Mouse (Mus musculus) heart, embryonic 15.5 days (tissue): Measurements from ENCODE around the gene Shank1. TPM values are rescaled to one million over a fixed set of nuclear protein-coding genes. Genes with fewer than 3 reads are reported as not detected.
A peak's percentile ranks its signal among the peaks of the same experiment; 100 is the strongest.

Experiments
- ATAC-seq: fragments of 200-750 bp; cut with Nextera tagmentation; replicated peaks from 2 replicates; pipeline ENCODE4 v1.8.0; 2017; ENCODE audit warnings: low read depth, moderate TSS enrichment; ENCODE audit not compliant: insufficient number of reproducible peaks, insufficient read depth, low FRiP score
- H3K27ac ChIP-seq: fragments of 300-500 bp; sonication (generic); 2 replicates; pipeline ENCODE4 v1.5.1; 2015; ENCODE audit warnings: mild to moderate bottlenecking, inconsistent platforms
- H3K27me3 ChIP-seq: fragments of 300-500 bp; sonication (generic); 2 replicates; pipeline ENCODE4 v1.6.1; 2015; ENCODE audit warnings: inconsistent platforms
- H3K36me3 ChIP-seq: fragments of 300-500 bp; sonication (generic); 2 replicates; pipeline ENCODE4 v1.6.1; 2015; ENCODE audit warnings: mild to moderate bottlenecking, inconsistent platforms
- H3K4me1 ChIP-seq: fragments of 300-500 bp; sonication (generic); replicated peaks from 2 replicates; pipeline ENCODE4 v1.6.1; 2015; ENCODE audit warnings: inconsistent platforms
- H3K4me2 ChIP-seq: fragments of 300-500 bp; sonication (generic); 2 replicates; pipeline ENCODE4 v1.6.1; 2015; ENCODE audit warnings: inconsistent platforms, mild to moderate bottlenecking, moderate library complexity
- H3K4me3 ChIP-seq: fragments of 300-500 bp; sonication (generic); 2 replicates; pipeline ENCODE4 v1.5.1; 2015; ENCODE audit warnings: mild to moderate bottlenecking, inconsistent platforms
- H3K9ac ChIP-seq: fragments of 300-500 bp; sonication (generic); 2 replicates; pipeline ENCODE4 v1.6.1; 2015; ENCODE audit warnings: mild to moderate bottlenecking, inconsistent platforms
- H3K9me3 ChIP-seq: fragments of 300-500 bp; sonication (generic); replicated peaks from 2 replicates; pipeline ENCODE4 v1.6.1; 2016; ENCODE audit warnings: inconsistent platforms
- WGBS: fragments of 180-500 bp; shearing (Covaris S2); methylation state at CpG from one replicate; pipeline ENCODE4 v1.1.7; 2015; ENCODE audit warnings: mixed read lengths; 5-methylcytosine and 5-hydroxymethylcytosine counted together
- polyA plus RNA-seq: library from polyadenylated mRNA; unstranded; fragments of >200 nt; fragmentation: Nextera tagmentation; extraction: Ambion mirVana; gene quantifications from 2 replicates; pipeline ENCODE4 v1.2.1, GENCODE M21; 2015

The Shank1 gene
- polyA plus RNA-seq, 1 experiment from 2014 or later: 0.58 TPM

DNA sequence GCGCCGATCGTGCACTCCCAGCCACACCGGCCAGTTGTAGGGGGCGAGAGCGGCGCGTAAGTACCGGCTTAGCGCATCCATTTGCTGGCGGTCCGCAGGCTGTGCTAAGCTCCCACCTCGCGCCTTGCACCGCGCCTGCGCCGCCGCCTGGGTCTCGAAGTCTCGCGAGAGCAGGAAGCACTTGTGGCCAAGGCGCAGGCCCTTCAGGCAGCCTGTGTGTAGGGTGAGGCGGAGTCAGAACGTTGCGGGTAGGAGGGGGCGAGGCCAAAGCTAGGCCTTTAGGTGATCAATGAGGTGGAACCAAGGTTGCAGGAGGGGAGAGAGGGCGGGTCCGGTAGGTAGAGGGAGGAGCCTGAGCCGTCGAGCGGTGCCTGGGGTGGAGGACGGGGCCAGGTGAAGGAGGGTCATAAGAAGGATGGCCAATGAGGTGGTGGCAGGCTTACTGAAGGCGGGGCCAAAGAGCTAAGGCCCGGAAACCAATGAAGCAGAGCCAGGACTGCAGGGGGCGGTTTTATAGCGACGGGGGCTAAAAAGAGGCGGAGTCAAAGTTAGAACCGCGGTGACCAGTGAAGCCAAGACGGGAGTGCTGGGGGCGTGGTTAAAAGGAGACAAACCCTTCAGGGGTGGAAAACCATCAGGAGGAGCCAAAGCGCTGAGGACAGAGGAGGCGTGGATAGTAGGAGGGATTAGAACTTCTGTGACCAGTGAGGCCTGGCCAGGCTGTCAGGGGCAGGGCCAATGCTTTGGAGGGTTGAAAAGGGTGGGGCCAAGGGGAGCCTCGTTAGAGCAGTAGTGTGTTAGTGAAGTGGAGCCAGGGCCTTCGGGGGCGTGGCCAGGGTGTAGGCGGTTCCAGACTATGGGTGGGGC lies 5.0 kb upstream of the Shank1 start:
- no peaks in the 10 kb centered on the region for H3K36me3 ChIP-seq
- no peaks in the 10 kb centered on the region for H3K9me3 ChIP-seq
- peaks cover 9% of the 10 kb centered on the region; the same call in 1 of the 2 replicates for H3K4me1 ChIP-seq
- H3K4me3 ChIP-seq: peak overlapping the region; percentile 61
- peaks cover 22% of the 10 kb centered on the region for H3K27me3 ChIP-seq
- peak; percentile 91 for ATAC-seq
- whole genome bisulfite sequencing: under 1% methylated on average over 49 of the region's 49 CpGs
- H3K27ac ChIP-seq: peak overlapping the region; percentile 81
- H3K9ac ChIP-seq: peak overlapping the region; percentile 75
- peak overlapping the region; percentile 77 for H3K4me2 ChIP-seq

DNA sequence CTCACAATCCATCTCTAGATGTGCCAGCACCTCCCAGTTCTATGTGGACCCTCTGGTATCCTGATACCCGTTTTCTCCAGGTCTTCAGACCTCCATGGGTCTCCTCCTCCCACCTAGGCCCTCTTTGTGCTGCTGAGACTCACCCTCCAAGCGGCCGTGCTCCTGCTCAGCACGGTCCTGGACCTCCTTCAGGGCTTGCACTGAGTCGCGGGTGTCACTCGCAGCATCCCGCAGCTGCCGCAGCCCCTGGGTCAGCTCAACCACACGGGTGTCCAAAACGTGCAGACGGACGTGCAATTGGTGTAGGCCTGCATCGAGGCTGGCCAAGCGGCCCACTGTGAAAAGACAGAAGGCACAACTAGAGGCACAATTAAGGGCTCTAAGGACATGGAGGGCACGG lies 4.4 kb upstream of the Shank1 start:
- peak overlapping the region; percentile 77 for H3K4me2 ChIP-seq
- peak overlapping the region; percentile 26; the same call in 1 of the 2 replicates for H3K27ac ChIP-seq
- no peaks in the 10 kb centered on the region for H3K36me3 ChIP-seq
- 14% methylated on average over 16 of the region's 16 CpGs for WGBS
- H3K9ac ChIP-seq: no peak overlapping the region
- no peaks in the 10 kb centered on the region for H3K9me3 ChIP-seq
- ATAC-seq: no peak
- H3K4me1 ChIP-seq: peaks cover 16% of the 10 kb centered on the region
- peak overlapping the region; percentile 61 for H3K4me3 ChIP-seq
- peaks cover 28% of the 10 kb centered on the region for H3K27me3 ChIP-seq

DNA sequence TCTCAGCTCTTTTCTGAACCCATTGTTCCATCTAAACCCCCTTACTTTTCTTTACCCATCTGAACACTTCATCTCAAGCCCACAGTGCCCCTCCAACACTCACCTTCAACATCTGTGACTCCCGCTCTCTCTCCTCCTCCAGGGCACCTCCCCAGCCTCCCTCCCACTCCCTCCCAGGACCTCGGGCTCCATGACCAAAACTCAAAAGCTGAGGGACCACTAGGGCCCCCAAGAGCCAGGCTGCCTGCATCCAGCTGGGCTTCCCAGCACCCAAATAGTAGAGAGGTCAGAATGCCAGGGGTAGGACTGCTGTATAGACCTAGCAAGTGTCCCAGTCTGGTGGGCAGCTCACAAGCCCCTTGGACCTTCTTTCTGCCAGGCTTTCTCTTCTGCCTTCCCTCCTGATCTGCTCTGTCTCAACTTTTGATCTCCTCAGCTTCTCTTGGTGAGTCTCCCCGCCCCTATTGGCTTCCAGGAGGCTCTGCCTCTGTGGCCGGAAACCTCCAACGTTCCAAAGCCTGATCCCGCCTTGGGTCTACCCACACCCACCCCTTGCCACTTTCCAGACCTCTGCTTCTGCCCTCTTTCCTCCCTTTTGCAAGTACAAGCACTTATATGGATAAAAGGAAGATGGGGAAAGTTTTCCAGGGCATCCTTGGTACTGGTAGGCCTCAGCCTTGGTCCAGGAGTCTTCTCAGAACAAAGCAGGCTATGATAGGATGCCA lies 3.4 kb upstream of the Shank1 start, which contains the start of gene Clec11a:
Gene Clec11a (minus strand): TSS at position 387 of the 725 bp plus-strand sequence.
- Histone ChIP-seq H3K9me3 (no peaks in the 10 kb centered on the region), H3K36me3 (no peaks in the 10 kb centered on the region), H3K4me2 (peak within 1 kb of the TSS; percentile 77), H3K27me3 (peaks cover 38% of the 10 kb centered on the region), H3K4me3 (peak within 1 kb of the TSS; percentile 61), H3K27ac (peak within 1 kb of the TSS; percentile 26; the same call in 1 of the 2 replicates), H3K4me1 (peaks cover 25% of the 10 kb centered on the region), H3K9ac (no peak within 1 kb of the TSS)
- WGBS: 55% methylated on average over 6 of the region's 6 CpGs
- ATAC-seq: no peak

DNA sequence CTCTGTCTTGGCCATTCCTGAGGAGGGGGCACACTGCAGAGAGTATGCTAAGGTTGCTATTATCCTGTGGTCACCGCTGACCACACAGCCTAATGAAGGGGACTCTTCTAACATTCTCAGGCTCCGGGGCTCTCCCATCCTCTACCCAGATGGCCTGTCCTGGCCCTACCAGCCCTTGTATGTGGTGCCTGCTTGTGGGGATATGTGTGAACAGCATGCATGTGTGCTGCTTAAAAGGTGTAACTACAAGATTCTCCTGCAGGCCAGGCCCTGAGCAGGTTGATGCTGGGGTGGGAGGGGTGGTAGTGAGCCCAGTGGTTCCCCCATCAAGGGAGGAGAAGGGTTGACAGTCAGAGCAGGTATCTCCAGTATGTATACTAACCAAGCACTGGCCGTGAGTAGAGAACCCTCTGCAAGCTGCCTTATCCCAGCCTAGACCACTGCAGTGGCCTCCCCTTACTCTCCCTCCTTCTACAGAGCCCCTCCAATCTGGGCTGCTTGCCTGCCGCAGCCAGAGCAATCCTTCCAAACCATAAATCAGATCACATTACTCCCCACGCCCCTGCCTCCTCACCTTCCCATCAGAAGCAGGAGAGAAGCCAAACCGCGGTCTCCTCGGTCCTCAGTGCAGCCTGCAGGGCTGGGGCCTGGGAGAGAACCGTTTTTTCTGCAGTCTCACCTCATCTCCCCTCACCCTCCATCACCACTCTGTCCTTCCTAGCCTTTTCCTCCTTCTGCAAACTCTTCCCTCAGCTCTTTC lies 2.6 kb upstream of the Shank1 start:
- Histone ChIP-seq H3K4me3 (no peak overlapping the region), H3K36me3 (no peaks in the 10 kb centered on the region), H3K4me2 (no peak overlapping the region), H3K27ac (no peak overlapping the region), H3K27me3 (peaks cover 45% of the 10 kb centered on the region), H3K9ac (no peak overlapping the region), H3K4me1 (peaks cover 25% of the 10 kb centered on the region), H3K9me3 (no peaks in the 10 kb centered on the region)
- 46% methylated on average over 9 of the region's 9 CpGs for WGBS
- ATAC-seq: no peak

DNA sequence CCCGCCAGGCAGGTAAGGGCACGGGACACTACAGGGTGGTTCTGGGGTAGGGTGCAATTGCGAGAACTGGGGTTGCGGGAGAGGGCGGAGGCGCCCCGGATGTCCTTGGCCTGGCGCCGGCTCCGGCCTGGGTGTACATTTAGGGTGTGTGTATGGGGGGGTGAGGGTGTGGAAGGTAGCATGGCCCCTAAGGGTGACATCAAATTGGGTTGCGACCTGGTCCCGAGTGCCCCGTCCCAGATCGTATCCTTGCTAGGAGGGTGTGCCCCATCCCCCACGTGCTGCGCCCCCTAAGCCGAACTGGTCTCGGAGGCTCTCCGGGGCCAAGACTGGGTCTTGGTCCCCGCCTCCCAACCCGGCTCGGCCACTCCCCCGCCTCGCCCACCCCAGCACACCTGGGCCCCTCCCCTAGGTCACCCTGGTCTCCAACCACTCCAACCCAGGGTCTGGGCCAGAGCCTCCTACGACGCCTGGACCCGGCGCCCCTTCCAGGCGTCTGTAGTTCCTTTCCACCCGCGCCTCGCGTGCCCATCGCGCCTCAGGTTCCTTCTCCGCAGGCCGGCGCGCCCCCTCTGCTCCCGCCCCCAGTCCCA lies 328 bp downstream of the Shank1 start:
- Histone ChIP-seq H3K27me3 (peaks cover 68% of the 10 kb centered on the region), H3K9ac (peak overlapping the region; percentile 53), H3K27ac (no peak overlapping the region), H3K4me2 (peak overlapping the region; percentile 94), H3K4me3 (peak overlapping the region; percentile 52), H3K9me3 (no peaks in the 10 kb centered on the region), H3K4me1 (peaks cover 21% of the 10 kb centered on the region), H3K36me3 (no peaks in the 10 kb centered on the region)
- under 1% methylated on average over 36 of the region's 40 CpGs for WGBS
- peak; percentile 15 for ATAC-seq

DNA sequence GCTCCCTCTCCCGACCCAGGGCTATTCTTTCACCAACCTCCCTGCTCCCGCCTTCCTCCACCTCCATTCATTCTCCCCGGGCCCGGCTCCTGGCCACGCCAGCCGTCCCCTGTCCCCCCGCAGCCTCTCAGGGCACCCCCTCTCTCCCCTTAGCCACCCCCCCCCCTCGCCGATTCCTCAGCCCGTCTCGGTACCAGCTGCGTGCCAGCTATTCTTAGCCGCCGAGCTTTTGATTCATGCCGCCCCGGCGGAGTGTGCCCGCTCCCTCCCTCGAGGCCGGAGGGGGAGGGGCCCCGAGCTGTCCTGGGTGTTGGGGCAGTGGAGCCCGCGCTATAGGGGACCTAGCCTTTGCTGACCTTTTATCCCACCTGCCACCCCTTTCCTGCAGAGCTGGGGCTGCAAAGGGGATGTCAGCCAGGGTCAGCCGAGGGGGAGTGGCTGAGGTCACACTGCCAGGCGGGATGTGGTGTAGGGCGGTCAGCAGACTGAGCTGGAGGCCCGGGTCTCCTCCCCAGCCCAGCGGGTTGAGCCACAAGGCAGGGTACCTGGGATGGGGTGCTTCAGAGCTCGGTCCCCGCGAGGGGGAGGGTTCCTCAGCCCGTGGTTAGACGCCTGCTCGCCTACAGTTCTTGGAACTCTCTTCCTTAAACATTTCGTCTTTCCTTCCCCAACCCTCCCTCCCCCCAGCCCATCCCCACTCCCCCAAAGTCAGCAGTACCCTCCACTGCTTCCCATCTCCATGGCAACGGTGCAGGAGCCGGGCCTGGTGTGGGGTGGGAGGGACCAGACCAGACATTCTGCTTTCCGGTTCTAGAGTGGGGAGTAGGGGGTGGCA lies 1.0 kb downstream of the Shank1 start:
- H3K27me3 ChIP-seq: peaks cover 71% of the 10 kb centered on the region

DNA sequence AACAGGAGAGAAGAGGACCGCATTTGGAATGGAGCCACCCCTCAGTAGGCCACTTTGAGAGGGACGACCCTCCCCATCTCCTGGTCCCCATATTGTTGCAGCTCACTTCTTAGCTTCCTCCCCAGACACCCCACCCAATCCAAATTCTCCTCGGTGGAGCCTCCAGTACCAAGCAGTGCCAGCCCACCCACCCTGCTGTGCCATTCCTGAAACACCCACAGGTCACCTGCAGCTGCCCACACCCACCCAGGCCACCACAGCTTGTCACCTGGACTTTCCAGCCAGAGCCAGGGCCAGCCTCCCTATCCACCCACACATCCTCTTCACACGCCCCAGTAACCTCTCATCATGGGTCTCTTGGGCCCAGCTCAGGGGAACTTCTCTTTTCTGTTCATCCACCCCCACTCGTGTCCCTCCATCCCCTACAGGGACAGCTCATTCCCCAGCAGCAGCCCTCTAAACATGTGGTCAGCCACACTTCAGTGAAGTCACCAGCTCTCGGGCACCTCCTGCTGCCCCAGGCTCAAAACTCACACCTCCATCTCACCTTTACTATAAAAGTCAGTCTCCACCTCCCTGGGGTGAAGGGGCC lies 1.8 kb downstream of the Shank1 start:
- H3K4me1 ChIP-seq: peaks cover 16% of the 10 kb centered on the region
- ATAC-seq: no peak
- H3K9me3 ChIP-seq: no peaks in the 10 kb centered on the region
- no peak overlapping the region for H3K9ac ChIP-seq
- no peak overlapping the region for H3K27ac ChIP-seq
- peak overlapping the region; percentile 94 for H3K4me2 ChIP-seq
- whole genome bisulfite sequencing: 10% methylated on average over 6 of the region's 6 CpGs
- H3K27me3 ChIP-seq: peaks cover 77% of the 10 kb centered on the region
- H3K4me3 ChIP-seq: no peak overlapping the region
- H3K36me3 ChIP-seq: no peaks in the 10 kb centered on the region

More for the DNA sequence above, 1.0 kb downstream of the Shank1 start:
- Histone ChIP-seq H3K4me2 (peak overlapping the region; percentile 94), H3K9ac (peak overlapping the region; percentile 53), H3K36me3 (no peaks in the 10 kb centered on the region), H3K27ac (no peak overlapping the region), H3K4me3 (peak overlapping the region; percentile 52), H3K9me3 (no peaks in the 10 kb centered on the region), H3K4me1 (peaks cover 16% of the 10 kb centered on the region)
- peak; percentile 41 for ATAC-seq
- 4% methylated on average over 38 of the region's 38 CpGs for WGBS

DNA sequence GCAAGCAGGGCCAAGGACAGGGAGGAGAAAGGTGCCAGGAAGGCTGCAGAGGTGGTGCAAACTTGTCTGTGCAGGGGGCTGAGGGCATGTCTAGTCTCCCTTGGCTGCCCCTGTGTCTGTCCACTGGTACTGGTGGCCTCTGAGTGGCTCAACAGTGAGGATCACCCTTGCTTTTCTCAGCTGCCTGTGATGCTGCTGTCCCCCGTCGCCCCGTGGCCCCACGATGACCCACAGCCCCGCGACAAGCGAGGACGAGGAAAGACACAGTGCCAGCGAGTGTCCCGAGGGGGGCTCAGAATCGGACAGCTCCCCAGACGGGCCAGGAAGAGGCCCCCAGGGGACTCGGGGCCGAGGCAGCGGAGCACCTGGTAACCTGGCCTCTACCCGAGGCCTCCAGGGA lies 2.4 kb downstream of the Shank1 start:
- Histone ChIP-seq H3K4me3 (no peak overlapping the region), H3K9me3 (no peaks in the 10 kb centered on the region), H3K4me2 (no peak overlapping the region), H3K27ac (no peak overlapping the region), H3K27me3 (peaks cover 77% of the 10 kb centered on the region), H3K9ac (no peak overlapping the region), H3K36me3 (no peaks in the 10 kb centered on the region), H3K4me1 (peaks cover 16% of the 10 kb centered on the region)
- ATAC-seq: no peak
- 50% methylated on average over 16 of the region's 16 CpGs for WGBS

DNA sequence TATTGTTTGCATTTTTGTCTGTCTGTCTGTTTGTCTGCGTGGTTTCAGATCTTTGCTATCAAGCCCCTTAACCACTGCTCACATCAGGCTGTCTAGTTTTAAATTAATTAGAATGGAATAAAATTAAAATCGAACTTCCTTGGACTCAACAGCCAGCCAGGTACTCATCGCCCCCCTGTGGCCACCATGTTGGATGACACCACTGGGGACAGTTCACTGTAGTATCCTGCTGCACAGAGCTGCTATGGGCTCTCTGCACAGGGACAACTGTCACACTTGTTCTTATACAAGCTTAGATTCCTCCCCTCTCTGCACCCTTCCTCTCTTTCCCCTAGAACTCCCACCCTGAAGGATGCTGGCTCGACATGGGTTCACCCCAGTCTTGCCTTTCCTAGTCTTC lies 7.9 kb downstream of the Shank1 start:
- Histone ChIP-seq H3K9me3 (no peaks in the 10 kb centered on the region), H3K4me1 (no peaks in the 10 kb centered on the region), H3K4me2 (no peak overlapping the region), H3K9ac (no peak overlapping the region), H3K27me3 (peaks cover 34% of the 10 kb centered on the region), H3K36me3 (no peaks in the 10 kb centered on the region), H3K27ac (no peak overlapping the region), H3K4me3 (no peak overlapping the region)
- ATAC-seq: no peak
- 28% methylated on average over 4 of the region's 4 CpGs for WGBS

DNA sequence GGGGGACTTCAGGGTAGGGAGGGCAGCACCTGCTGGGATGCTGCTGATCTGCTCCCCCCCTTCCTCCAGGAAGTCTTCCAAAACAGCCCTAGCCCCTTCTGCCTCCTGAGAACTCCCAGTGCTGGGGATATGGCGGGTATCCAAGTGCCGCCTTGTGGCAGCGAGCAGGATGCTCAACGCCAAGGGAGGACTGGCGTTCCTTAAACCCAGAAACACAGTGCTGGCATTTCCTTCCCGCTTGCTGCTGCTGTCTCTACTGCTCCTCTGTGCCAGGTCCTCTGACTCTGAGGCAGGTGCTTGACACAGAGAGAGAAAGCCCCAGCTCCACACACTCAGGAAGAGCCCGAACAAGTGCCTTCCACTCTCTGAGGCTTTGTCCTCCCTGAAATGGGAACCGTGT lies 10.8 kb downstream of the Shank1 start:
- no peak for ATAC-seq
- H3K9me3 ChIP-seq: no peaks in the 10 kb centered on the region
- H3K27ac ChIP-seq: no peak overlapping the region
- no peak overlapping the region for H3K9ac ChIP-seq
- peaks cover 22% of the 10 kb centered on the region for H3K27me3 ChIP-seq
- H3K4me3 ChIP-seq: no peak overlapping the region
- H3K4me2 ChIP-seq: no peak overlapping the region
- H3K4me1 ChIP-seq: no peaks in the 10 kb centered on the region
- no peaks in the 10 kb centered on the region for H3K36me3 ChIP-seq
- WGBS: 42% methylated on average over 8 of the region's 8 CpGs
